Mouse (Mus musculus) embryonic facial prominence, embryonic 11.5 days (tissue): ENCODE data around the gene Sacs. TPM values are rescaled to one million over a fixed set of nuclear protein-coding genes. Genes with fewer than 3 reads are reported as not detected.

Experiments used
- ATAC-seq: fragments of 200-750 bp; cut with Nextera tagmentation; replicated peaks from 2 replicates; pipeline ENCODE4 v1.8.0; 2017; ENCODE audit warnings: low read depth; ENCODE audit not compliant: insufficient number of reproducible peaks, low FRiP score, low TSS enrichment
- DNase-seq: peaks from one replicate; pipeline ENCODE4 v3.0.0-alpha.2; 2015; ENCODE audit warnings: low spot score
- H3K27ac ChIP-seq: fragments of 300-500 bp; sonication (generic); replicated peaks from 2 replicates; pipeline ENCODE4 v1.5.1; 2014; ENCODE audit warnings: mild to moderate bottlenecking, low read depth, low read length, control low read depth
- H3K27me3 ChIP-seq: fragments of 300-500 bp; sonication (generic); 2 replicates; pipeline ENCODE4 v1.6.1; 2014; ENCODE audit warnings: mild to moderate bottlenecking, low read length, moderate library complexity, mixed read lengths; ENCODE audit not compliant: control insufficient read depth, insufficient read depth
- H3K36me3 ChIP-seq: fragments of 300-500 bp; sonication (generic); replicated peaks from 2 replicates; pipeline ENCODE4 v1.6.1; 2014; ENCODE audit warnings: low read depth, mild to moderate bottlenecking, low read length, moderate library complexity, mixed read lengths; ENCODE audit not compliant: control insufficient read depth, insufficient read depth
- H3K4me1 ChIP-seq: fragments of 300-500 bp; sonication (generic); 2 replicates; pipeline ENCODE4 v1.6.1; 2014; ENCODE audit warnings: low read length, mixed read lengths; ENCODE audit not compliant: control insufficient read depth, insufficient read depth
- H3K4me2 ChIP-seq: fragments of 300-500 bp; sonication (generic); 2 replicates; pipeline ENCODE4 v1.6.1; 2014; ENCODE audit warnings: low read depth, mild to moderate bottlenecking, control low read depth, low read length, moderate library complexity
- H3K4me3 ChIP-seq: fragments of 300-500 bp; sonication (generic); 2 replicates; pipeline ENCODE4 v1.5.1; 2014; ENCODE audit warnings: low read depth, low read length, control low read depth
- H3K9ac ChIP-seq: fragments of 300-500 bp; sonication (generic); replicated peaks from 2 replicates; pipeline ENCODE4 v1.6.1; 2014; ENCODE audit warnings: mild to moderate bottlenecking, control low read depth, low read length
- H3K9me3 ChIP-seq: fragments of 300-500 bp; sonication (generic); replicated peaks from 2 replicates; pipeline ENCODE4 v1.6.1; 2016; ENCODE audit warnings: mild to moderate bottlenecking, low read length, inconsistent platforms, mixed read lengths; ENCODE audit not compliant: control insufficient read depth
- WGBS: fragments of 180-500 bp; shearing (Covaris S2); extraction: QIAGEN DNeasy Blood & Tissue Kit; methylation state at CpG from one replicate; pipeline ENCODE4 v1.1.7; 2014; 5-methylcytosine and 5-hydroxymethylcytosine counted together
- polyA plus RNA-seq: library from polyadenylated mRNA; unstranded; fragments of >200 nt; fragmentation: Nextera tagmentation; extraction: Ambion mirVana; gene quantifications from 2 replicates; pipeline ENCODE4 v1.2.1, GENCODE M21; 2014

Sacs gene
- polyA plus RNA-seq, 1 experiment from 2014 or later = 3.0 TPM

DNA sequence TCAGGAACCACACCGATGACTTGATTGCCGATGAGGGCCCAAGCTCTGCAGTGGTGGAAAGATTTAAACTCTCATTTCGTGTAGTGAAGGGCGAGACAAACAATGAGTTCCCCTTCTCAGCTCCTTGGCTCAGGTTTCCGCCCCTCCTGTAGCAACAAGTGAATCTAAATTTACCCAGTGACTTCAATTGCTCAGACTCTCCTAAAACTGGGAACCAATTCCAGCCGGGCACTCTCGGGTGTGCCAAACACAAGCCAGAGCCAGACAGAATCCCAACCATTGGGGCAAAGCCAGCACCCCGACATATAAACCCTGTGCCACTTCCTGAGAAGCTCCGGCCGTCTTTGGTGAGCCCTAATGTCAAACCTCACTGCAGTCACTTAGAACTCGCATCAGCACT lies 120.1 kb downstream of the Sacs start, which contains the start of gene Sgcg:
Sgcg (minus strand) TSS at position 139 of the 400 bp plus-strand sequence.
- H3K4me1 ChIP-seq = no peaks in the 10 kb centered on the region
- no peaks in the 10 kb centered on the region for H3K36me3 ChIP-seq
- no peak within 1 kb of the TSS for H3K4me2 ChIP-seq
- H3K9ac ChIP-seq = no peak within 1 kb of the TSS
- DNase-seq (peak; percentile 22), ATAC-seq (no peak)
- no peak within 1 kb of the TSS for H3K27ac ChIP-seq
- no peaks in the 10 kb centered on the region; the same call in 1 of the 2 replicates for H3K9me3 ChIP-seq
- WGBS = 50% methylated on average over 11 of the region's 11 CpGs
- no peak within 1 kb of the TSS for H3K4me3 ChIP-seq
- no peaks in the 10 kb centered on the region for H3K27me3 ChIP-seq

DNA sequence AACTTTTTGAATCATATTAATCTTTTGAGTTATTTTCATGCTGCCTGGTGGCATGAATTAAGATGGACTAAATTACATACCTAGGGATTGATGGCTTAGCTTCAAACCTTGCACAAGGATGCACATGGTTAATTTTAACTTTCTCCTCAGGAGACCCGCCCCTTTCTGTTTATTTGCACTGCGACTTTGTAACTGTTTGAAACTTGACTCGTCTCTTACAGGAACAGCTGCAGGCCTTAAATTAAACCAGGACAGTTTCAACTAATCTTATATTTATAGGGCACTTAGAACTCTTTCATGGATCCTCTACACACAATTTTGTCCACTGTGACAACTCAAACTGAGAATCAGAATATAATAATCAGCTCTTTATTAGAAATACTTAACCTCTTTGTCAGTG lies 120.8 kb downstream of the Sacs start:
- no peak overlapping the region for H3K9ac ChIP-seq
- no peaks in the 10 kb centered on the region for H3K36me3 ChIP-seq
- H3K4me3 ChIP-seq = no peak overlapping the region
- no peak for ATAC-seq
- H3K4me1 ChIP-seq = no peaks in the 10 kb centered on the region
- no peaks in the 10 kb centered on the region for H3K27me3 ChIP-seq
- DNase-seq = peak; percentile 59
- WGBS = 22% methylated on average over 3 of the region's 3 CpGs
- no peak overlapping the region for H3K27ac ChIP-seq
- no peak overlapping the region for H3K4me2 ChIP-seq
- no peaks in the 10 kb centered on the region; the same call in 1 of the 2 replicates for H3K9me3 ChIP-seq

DNA sequence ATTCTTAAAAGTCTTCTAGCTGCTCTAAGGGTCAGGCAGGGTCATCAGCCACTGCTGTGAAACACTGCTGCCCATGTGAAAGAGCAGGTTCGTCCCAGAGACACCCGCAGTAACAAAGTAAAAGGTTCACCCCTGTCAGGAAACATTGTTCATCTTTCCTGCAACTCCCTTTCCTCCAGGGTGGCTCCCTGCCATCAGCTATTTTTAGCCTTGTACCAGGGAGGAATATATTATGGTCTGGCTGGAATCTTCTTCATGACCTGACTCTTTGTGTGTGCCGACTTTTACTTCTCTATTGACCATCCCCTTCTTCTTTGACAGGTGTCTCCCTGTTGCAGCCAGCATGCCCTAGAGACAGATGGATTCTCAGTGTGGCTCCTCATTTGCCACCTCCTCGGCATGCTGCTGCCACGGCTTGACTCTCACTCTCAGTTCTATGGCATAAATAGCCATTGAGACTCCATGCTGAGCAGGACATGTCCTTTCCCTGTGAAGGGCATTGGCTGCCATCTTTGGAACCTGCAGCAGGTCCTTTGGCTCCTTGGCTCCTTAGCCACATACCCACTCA lies 129.7 kb downstream of the Sacs start:
- WGBS = 65% methylated on average over 5 of the region's 5 CpGs
- no peak for DNase-seq
- no peak overlapping the region for H3K27ac ChIP-seq
- ATAC-seq = no peak
- H3K9ac ChIP-seq = no peak overlapping the region
- no peaks in the 10 kb centered on the region for H3K4me1 ChIP-seq
- H3K36me3 ChIP-seq = no peaks in the 10 kb centered on the region
- no peak overlapping the region for H3K4me2 ChIP-seq
- no peaks in the 10 kb centered on the region for H3K27me3 ChIP-seq
- H3K4me3 ChIP-seq = no peak overlapping the region
- H3K9me3 ChIP-seq = no peaks in the 10 kb centered on the region

DNA sequence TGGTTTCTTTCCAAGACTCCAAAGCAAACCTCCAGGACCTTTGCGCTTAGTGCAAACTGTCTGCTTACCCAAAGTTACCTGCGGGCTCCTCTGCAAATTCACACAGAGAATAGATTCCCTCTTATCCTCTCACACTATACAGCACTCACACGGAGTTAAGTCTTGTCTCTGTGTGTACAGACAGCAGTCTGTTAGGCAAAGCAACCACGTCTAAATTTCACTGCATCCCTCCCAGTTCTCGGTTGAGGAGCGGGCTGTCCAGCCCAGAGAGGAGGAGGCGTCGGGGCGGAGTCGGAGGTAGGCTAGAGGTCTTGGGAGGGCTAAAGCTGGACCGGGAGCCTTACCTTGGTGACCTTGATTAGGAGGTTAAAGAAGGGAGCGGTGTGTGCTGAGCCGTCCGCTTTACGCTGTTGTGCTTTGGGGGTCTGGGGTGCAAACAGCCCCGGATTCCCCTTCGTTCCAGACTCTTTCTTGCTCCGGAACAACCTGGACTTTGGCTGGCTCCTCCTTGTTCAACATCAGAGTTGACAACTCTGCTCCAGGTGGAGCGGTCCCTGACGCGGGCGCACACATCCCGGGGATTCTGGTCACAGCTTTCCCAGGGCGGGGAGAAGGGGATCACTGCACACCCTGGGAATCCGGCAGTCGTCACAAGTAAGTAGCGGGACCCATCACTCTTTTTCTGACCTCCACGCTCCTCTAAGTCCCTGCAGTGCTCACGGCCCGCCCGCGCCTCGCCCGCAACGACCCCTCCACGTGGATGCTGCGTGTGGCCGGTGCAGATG lies 136.3 kb downstream of the Sacs start:
- ATAC-seq (no peak), DNase-seq (peak; percentile 15)
- Histone ChIP-seq H3K9ac (no peak overlapping the region), H3K4me3 (peak overlapping the region; percentile 7; the same call in 1 of the 2 replicates), H3K36me3 (no peaks in the 10 kb centered on the region), H3K27me3 (peaks cover 13% of the 10 kb centered on the region), H3K9me3 (no peaks in the 10 kb centered on the region), H3K4me1 (no peaks in the 10 kb centered on the region; the same call in 1 of the 2 replicates), H3K4me2 (peak overlapping the region; percentile 17), H3K27ac (no peak overlapping the region)
- 9% methylated on average over 38 of the region's 38 CpGs for whole genome bisulfite sequencing

DNA sequence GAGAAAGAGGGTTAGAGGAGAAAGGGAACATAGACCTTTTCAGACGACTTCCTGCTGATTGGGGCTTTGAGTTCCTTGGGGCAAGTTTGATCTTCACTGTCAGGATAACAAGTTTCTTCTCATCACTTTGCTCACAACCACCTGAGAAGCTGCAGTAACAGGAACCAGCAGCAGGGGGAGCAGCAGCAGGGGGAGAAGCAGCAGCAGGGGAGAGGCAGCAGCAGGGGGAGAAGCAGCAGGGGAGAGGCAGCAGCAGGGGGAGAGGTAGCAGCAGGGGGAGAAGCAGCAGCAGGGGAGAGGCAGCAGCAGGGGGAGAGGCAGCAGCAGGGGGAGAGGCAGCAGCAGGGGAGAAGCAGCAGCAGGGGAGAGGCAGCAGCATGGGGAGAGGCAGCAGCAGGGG lies 139.0 kb downstream of the Sacs start:
- DNase-seq (peak; percentile 42), ATAC-seq (no peak)
- Histone ChIP-seq H3K9me3 (no peaks in the 10 kb centered on the region), H3K9ac (no peak overlapping the region), H3K4me2 (no peak overlapping the region), H3K27ac (no peak overlapping the region), H3K4me3 (no peak overlapping the region), H3K27me3 (peaks cover 13% of the 10 kb centered on the region), H3K4me1 (no peaks in the 10 kb centered on the region; the same call in 1 of the 2 replicates), H3K36me3 (no peaks in the 10 kb centered on the region)
- WGBS = 57% methylated on average over 1 of the region's 1 CpGs

DNA sequence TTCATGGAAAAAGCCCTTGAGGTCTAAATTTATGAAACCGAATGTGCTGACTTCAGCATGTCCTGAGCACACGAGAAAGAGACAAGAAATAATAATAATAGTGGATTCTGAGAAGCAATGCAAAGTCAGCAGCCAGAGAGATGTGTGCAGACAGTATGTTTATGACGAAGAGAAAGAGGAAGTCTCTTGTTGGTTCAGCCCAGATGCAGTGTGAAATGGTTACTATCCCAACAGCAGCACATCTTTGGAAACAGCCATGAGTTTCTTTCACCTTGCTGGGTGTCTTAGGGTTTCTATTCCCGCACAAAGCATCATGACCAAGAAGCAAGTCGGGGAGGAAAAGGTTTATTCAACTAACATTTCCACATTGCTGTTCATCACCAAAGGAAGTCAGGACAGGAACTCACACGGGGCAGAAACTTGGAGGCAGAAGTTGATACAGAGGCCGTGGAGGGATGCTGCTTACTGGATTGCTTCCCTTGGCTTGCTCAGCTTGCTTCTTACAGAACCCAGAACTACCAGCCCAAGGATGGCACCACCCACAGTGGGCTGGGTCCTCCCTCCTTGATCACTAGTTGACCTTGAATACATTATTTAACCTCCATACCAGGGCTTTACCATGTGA lies 140.5 kb downstream of the Sacs start:
- H3K27me3 ChIP-seq = peaks cover 13% of the 10 kb centered on the region
- H3K27ac ChIP-seq = no peak overlapping the region
- no peaks in the 10 kb centered on the region for H3K36me3 ChIP-seq
- DNase-seq = no peak
- H3K4me2 ChIP-seq = no peak overlapping the region
- H3K9ac ChIP-seq = no peak overlapping the region
- ATAC-seq = no peak
- H3K4me3 ChIP-seq = no peak overlapping the region
- H3K4me1 ChIP-seq = no peaks in the 10 kb centered on the region; the same call in 1 of the 2 replicates
- H3K9me3 ChIP-seq = no peaks in the 10 kb centered on the region
- WGBS = 83% methylated on average over 7 of the region's 7 CpGs

DNA sequence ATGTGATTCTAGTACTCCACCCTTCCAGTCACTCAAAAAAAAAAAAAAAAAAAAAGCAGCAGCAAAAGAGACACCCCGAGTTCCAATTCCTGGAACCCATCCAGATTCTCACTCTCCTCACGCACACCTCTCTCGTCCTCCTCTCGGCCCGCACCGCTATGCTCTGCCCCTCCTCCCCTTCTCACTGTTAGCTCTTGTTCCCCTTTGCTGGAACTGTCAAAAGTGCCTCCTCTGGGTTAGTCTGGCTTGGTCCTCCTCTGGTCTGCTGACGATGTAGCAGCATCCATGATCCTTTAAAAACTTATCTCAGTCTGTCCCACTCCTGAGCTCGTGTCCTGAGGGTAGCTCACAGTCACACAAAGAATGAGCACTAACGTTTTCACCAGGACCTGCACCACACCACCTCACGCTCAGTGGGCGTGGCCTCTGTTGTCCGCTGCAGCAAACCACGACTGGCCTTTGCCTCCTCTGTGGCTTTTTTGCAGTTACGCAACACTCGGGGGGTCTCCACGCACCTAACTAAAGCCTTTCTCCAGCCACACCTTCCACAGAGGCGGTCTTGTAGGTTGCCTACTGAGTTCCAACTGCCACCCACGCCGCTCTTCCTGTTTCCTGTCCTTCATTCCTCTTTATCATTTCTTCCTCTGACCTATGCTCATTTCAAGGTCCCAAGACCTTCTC lies 150.5 kb downstream of the Sacs start:
- no peak overlapping the region for H3K4me2 ChIP-seq
- no peak overlapping the region for H3K9ac ChIP-seq
- H3K4me1 ChIP-seq = no peaks in the 10 kb centered on the region
- WGBS = 70% methylated on average over 19 of the region's 19 CpGs
- no peak overlapping the region for H3K27ac ChIP-seq
- H3K4me3 ChIP-seq = no peak overlapping the region
- DNase-seq = no peak
- H3K36me3 ChIP-seq = no peaks in the 10 kb centered on the region
- ATAC-seq = no peak
- H3K9me3 ChIP-seq = no peaks in the 10 kb centered on the region
- no peaks in the 10 kb centered on the region for H3K27me3 ChIP-seq
